Mouse (Mus musculus): Measurements from ENCODE around the gene S1pr4. TPM values are rescaled to one million over a fixed set of nuclear protein-coding genes. Genes with fewer than 3 reads are reported as not detected.

S1pr4 gene
- total RNA-seq, 2 experiments from 2014 or later, result 1.0 to 1.1 TPM

DNA sequence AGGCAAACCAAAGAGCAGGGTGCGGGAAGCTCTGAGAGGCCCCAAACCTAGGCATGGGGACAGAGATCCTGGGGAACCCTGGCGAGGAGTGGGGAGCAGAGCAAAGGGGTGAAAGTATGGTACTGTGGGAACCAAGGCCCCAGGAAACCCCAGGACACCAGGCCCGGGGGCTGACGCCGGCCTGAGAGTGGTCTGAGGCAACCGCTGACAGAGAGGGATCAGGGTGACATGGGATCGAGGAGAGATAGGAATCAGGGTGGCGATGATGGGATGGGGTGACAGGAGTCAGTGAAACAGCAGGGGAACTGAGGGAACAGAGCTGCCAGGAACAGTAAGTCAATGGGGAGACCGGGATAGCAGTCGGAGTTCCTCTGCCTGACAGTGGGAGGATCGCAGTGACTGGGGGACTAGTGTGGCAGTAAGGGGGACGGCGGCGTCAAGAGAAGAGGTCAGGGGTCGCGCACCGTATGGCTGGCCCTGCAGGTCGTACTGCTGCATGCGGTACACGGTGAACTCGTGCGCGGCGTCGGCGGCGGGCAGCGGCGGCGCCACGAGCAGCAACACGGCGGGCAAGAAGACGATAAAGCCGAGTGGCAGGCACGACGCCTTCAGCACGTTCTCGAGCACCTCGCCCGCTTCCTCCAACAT, 4.2 kb downstream of the S1pr4 start:
- DNase-seq (ENCODE audit: low spot score), result no peak
- intact Hi-C loops (cut with DNase I), result no loop called here

DNA sequence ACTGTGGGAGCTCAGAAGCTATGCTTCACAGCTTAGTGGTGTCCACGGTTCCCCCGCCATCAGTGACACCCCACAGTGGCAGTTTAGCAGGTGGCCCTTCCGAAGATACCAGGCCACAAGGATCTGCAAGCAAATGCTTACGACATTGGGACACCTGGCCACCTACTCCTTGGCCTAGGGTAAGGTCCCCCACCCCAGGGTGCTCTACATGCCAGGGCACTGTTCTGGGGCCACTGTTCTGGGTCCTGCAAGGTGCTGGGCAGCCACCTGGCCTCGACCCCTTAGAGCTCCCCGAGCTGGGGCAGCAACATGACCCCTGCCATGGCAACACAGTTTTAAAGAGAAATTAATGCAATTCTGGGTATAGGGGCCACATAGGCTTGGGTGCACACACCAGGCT, 4.8 kb downstream of the S1pr4 start:
- no peak for DNase-seq (ENCODE audit: low spot score)
- intact Hi-C loops (cut with DNase I), result no loop called here

DNA sequence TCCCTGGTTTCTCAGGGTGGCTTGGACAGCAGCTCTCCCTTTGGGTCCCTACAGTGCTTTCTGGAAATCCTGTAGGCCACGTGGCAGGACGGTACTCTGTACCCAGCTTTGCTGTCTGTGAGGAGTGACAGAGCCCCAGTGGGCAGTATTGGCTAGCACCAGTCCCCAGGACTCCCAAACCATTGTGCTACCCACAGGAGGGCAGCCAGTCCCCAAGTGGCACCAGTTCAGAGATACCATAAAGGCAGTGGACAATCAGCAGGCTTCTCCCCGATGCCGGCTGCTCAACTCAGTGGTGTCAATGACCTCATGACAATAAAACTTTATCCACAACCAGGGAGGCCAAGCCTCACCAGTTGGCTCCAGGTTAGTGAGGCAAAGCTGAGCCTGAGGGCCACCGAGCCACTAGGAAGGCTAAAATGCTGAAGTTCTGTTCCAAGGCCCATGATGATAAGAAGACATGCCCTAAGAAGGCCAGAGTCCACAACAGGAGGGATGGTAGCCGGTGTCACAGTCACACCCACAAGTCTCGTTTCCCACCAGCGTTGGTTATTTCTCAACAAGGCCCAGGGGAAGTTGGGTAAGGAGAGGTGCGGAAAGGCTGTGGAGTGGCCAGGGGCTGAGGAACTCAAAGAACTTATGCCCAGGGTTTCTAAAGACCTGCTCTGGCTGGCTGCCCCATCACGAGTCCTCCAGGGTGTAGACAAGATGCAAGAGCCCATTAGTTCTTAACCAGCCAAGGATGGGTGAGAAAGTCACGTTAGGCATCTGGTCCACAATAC, 5.5 kb downstream of the S1pr4 start:
- no peak for DNase-seq (ENCODE audit: low spot score)
- intact Hi-C loops (cut with DNase I), result loop anchor here (5.0 kb wide), 1 partner anchor 597 kb away; no protein-coding TSS in a partner anchor

DNA sequence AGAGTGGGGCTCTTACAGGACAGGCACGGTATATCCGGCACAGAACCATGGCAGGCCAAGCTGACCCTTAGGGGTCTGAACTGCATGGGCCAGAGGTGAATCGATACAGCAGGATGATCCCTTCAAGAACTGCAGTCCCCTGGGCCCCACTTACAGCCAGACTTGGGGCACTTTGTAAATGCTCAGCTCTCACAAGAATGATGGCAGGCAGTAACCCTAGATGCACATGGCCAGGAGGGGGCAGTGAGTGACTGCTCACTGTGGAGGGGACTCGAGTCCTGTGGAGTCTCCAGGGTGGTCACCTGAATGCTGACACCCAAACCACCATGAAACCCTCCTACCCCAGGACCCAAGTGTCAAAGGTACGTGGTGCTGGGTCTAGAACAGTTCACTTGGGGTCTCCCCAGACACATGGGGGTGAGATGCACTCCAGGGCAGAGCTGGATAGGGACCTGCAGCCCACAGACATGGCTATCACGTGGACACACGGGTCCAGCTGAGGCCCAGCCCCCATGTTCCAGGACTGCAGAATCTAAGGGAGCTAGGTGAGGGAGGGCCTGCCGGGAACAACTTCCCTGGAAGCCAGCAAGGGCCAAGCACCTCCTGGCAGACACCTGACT, 6.2 kb downstream of the S1pr4 start:
- intact Hi-C loops (cut with DNase I), result loop anchor here (5.0 kb wide), 1 partner anchor 596 kb away; no protein-coding TSS in a partner anchor

DNA sequence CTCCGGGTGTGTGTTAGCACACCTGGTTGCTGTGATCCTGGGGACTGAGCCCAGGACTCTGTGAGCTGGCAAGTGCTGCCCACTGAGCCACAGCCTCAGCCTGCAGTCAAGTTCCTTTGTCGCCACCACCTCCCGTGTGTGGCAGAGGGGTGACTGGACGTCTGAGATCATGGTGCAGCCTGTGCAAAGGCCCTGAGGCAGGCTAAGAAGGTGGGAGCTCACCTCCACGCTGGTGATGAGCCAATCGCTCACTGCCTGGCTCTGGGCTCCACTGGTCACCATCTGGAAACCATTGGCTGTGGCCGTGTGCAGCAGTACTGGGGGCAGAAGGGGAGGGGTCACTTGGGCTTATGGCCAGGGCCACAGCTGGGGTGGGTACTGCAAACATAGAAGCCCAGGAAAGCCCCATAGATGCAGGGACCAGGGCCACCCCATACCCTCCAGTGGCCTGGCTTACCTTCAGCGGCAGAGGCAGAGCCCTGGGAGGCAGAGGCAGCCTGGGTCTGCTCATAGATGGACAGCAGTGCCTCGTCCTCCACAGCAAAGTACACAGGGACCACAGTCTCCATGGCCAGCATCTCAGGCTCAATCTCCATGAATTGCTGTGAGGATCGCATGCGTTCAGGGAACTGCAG, 7.2 kb downstream of the S1pr4 start:
- no peak for DNase-seq (ENCODE audit: low spot score)
- intact Hi-C loops (cut with DNase I), result loop anchor here (5.0 kb wide), 1 partner anchor 595 kb away; no protein-coding TSS in a partner anchor

More for the DNA sequence above, 6.2 kb downstream of the S1pr4 start:
- no peak for DNase-seq (ENCODE audit: low spot score)

DNA sequence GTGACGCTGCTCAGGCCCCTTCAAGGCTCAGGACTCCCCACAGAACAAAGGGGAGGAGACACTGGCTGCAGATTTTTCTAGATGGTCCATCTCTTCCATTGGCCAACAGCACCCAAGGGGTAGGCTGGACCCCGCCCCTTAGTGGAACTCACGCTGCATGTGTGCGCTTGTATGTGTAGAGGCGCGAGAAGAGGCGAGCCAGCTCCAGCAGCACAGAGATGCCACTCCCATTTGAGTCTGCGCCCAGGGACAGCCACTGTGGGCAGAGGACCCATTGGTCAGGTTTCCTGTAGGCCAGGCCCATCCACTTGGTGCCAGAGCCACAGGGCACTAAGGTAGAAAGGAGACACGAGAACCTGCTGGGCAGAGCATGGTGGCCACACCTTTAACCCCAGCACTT, 8.9 kb downstream of the S1pr4 start:
- no peak for DNase-seq (ENCODE audit: low spot score)
- intact Hi-C loops (cut with DNase I), result loop anchor here (5.0 kb wide), 1 partner anchor 594 kb away; no protein-coding TSS in a partner anchor

DNA sequence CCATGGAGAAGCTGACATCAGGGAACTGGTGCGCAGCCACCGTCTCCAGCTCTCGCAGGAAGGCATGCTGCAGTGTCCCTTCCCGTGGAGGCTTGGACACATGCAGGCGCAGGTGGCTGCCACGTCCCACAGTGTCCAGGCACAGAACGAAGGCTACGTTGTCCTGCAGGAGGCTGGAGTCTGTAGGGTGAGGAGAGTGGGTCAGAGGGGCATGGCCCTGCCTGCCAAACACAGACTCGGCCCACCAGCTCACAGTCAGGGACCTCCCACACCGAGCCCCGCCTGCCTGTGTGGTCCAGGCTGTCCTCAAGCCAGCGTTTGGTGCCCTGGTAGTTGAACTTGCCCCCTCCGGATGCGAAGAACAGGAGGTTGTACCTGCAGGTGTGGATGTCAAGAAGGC, 10.0 kb downstream of the S1pr4 start:
- intact Hi-C loops (cut with DNase I), result loop anchor here (5.0 kb wide), 1 partner anchor 593 kb away; no protein-coding TSS in a partner anchor
- no peak for DNase-seq (ENCODE audit: low spot score)

DNA sequence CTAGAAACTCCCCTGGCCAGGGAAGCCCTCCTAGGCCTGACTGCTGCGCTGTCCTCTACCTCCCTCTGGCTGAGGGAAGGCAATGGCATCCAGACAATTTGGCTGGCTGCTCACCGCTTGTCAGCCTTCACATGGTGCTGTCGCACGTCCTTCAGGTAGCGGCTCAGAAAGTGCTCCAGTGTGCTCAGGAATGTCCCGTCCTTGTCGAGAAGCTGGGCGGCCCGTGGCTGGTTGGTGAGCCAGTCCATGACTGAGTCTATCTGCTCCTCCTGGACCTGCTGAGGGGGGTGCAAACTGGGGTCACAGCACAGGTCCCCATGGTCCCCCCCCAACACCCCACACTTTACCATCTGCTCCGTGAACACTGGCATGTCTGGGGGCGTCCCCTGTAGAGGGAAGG, 11.9 kb downstream of the S1pr4 start:
- no peak for DNase-seq (ENCODE audit: low spot score)
- intact Hi-C loops (cut with DNase I), result no loop called here

DNA sequence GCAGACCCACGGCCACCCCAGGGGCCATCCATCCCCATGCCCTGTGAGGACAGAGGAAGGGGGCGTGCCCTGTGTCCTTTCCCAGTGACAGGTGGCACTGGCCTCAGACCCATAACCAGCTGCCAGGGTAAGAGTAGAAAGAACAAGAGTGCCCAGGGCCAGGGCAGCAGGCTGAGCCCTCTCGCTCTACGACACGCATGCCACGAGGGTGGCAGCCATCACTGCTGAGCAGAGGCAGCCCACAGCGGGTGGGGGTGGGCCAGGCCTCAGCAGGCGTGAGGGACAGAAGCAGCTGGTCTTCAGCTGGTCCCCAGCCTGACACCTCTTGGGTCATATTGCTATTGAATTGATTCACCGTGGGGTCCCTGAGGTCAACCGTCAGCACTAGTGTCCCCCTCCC, 13.4 kb downstream of the S1pr4 start:
- no peak for DNase-seq (ENCODE audit: low spot score)
- intact Hi-C loops (cut with DNase I), result no loop called here

DNA sequence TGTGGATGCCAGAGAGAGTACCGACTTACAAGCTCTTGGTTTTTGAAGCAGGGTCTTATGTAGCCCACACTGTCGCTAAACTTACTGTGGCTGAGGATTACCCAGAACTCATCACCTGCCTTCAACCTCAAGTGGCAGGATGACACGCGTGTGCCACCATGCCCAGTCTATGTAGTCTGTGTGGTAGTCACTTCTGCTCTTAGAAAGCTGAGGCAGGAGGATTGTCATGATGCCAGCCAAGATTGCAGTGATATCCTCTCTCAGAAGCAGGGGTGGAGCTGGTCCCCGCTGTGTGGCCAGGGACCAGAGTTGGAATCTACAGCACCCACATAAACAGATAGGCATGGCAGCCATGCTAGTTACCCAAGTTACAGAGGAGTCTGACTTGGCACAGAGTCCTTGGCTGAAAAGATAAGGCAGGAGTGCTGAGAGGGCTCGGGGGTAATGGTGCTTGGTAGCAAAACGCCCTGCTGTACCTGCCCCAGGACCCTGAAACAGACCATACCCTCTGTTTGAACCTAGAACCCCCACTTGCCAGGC, 14.4 kb downstream of the S1pr4 start:
- intact Hi-C loops (cut with DNase I), result no loop called here
- DNase-seq (ENCODE audit: low spot score), result no peak

DNA sequence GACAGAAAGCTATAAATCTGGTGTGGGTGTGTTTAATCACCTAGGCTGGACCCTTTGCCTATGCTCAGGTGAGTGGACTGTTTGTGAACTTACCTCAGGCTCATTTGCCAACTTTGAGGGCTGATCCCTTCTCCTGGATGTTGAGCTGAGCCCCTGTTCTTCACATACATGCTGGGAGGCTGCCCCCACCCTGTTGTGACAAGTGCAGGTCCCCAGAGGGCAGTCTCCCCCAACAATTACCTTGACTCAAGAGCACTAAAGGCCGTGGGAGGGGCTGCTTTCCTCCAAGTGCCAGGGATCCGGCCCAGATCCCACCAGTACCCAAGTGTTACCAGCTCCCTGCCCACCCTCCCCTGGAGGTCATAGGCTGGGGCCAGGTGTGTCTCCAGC, 14.9 kb downstream of the S1pr4 start:
- intact Hi-C loops (cut with DNase I), result no loop called here
- no peak for DNase-seq (ENCODE audit: low spot score)

DNA sequence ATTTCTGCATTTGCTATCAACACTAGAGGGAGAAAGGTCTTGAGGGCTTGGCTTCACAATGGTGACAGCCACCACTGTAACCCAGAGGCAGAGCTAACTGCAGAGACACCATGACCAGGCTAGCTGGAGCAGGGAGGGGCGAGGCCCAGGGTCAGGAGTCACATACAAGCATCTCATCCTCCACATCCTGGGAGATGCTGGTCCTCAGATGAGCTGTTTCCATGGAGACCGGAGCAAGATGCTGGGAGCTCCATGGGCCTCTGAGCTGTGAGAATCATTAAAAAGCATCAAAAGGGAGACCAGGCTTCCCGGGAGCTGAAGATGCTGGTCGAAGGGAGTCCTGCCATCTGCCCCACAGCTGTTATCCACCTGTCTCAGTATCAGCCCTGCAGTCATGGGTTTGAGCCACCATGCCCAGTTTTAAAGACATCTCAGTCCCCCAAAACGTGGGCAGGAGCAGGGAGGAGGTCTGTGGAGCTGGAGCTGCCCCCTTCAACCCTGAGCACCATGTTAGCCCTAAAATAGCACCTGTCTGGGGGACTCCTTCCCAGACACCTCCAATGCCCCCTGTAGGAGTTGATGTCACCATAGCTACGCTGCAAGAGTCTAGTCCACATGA, 15.4 kb downstream of the S1pr4 start:
- intact Hi-C loops (cut with DNase I), result no loop called here
- DNase-seq (ENCODE audit: low spot score), result no peak

DNA sequence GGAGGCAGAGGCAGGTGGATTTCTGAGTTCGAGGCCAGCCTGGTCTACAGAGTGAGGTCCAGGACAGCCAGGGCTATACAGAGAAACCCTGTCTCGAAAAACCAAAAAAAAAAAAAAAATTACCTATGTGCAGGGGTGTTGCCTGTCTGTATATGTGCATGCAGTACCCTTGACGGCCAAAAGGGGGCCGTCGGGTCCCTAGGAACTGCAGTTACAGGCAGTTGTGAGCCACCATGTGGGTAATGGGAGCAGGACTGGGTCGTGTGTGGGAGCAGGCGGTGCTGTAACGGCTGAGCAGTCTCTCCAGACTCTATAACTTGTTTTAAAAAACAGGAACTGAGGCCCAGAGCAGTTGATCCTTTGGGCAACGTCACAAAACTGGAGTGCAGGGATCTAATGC, 15.9 kb downstream of the S1pr4 start:
- DNase-seq (ENCODE audit: low spot score), result no peak
- intact Hi-C loops (cut with DNase I), result no loop called here

DNA sequence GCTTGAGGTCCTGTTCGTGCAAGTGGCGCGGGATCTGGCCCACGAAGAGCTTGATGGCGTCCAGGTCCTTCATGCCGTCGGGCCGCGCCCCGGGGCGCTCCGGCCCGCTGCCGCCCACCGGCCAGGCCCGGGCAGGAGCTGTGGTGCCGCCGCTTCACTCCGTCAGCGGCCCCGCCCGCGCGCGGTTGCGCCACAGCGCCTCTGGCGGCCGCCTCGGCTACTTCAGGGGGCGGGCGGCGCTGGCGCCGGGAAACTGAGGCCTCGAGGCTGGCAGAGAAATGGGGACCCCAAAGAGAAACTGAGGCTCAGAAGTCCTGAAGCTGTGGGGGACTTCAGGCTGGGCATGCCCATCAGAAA, 17.4 kb downstream of the S1pr4 start, which contains the start of gene Celf5:
Gene Celf5 (minus strand): TSS at position 177 of the 357 bp plus-strand sequence.
- intact Hi-C loops (cut with DNase I), result no loop called here
- no peak for DNase-seq (ENCODE audit: low spot score)

DNA sequence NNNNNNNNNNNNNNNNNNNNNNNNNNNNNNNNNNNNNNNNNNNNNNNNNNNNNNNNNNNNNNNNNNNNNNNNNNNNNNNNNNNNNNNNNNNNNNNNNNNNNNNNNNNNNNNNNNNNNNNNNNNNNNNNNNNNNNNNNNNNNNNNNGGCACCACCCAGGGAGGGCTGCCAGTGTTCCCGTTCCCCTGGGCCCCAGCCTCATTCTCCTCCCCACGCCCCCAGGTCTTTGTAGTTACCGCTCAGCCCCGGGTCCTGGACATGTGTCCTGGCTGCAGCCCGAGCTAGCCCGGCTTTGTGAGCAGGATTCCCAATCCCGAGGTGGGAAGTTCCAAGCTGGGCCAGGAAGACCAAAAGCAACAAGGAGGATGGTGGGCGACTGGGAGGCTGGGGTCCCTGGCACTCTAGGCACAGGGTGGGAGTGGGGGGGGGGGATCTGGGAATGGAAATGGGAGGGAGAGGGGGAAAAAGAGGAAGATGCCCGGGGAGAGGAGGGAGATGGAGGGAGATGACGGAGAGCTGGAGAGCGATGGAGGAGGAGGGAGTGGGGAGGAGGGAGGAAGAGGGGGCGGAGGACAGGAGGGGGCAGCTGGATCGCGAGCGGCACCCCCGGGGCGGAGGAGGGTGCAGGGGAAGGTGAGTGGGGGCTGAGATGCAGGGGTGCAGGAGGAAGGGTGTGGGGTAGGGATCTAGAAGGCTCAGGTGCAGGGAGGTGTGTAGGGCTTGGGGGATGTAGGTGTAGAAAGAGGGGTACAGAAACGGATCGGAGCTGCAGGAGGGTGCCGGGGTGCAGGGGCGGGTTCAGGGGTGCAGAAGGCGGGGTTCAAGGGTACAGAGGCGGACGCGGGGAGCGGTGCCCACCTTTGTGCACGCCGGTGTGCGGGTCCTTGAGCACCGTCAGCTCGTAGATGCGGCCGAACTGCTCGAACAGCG, 18.1 kb downstream of the S1pr4 start:
- intact Hi-C loops (cut with DNase I), result no loop called here
- no peak for DNase-seq (ENCODE audit: low spot score)

DNA sequence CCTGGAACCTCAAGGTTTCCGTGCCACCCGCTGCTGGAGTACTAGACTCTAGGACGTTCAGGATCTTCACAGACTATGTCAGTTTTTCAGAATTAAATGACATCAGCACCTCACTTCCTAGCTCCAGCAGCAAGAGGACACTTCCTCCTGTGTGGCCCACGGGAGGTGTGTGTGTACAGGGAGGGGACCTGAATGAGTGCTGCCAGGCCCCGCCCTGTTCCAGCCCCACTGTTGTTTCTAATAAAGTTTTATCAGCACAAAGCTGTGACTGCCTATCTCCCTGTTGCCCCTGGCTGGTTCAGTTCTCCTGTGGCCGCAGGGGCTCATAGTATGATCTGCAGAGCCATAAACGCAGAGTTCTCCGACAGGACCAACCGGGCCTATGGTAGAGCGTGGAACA, 25.5 kb downstream of the S1pr4 start:
- intact Hi-C loops (cut with DNase I), result no loop called here
- no peak for DNase-seq (ENCODE audit: low spot score)

DNA sequence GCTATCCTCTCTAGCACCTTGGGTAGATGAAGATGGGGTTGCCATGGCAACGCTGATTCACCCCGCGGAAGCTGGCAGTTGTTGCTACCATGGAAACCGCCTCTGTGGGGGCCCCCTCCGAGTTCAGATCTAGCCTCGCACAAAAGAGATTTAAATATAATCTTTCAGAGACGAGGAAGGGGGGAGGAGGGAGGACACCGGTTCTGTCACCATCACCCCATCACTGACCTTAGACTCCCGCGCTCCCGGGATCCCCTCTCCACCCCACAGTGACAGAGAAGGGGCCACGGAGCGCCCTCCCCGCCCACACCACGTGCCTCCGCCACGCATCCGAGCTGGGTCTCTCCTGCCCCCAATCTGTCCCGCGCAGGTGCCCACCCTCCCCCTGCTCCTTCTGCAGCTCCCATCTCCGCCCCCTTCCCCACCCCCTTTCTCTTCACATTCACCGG, 26.9 kb downstream of the S1pr4 start:
- no peak for DNase-seq (ENCODE audit: low spot score)
- intact Hi-C loops (cut with DNase I), result no loop called here

DNA sequence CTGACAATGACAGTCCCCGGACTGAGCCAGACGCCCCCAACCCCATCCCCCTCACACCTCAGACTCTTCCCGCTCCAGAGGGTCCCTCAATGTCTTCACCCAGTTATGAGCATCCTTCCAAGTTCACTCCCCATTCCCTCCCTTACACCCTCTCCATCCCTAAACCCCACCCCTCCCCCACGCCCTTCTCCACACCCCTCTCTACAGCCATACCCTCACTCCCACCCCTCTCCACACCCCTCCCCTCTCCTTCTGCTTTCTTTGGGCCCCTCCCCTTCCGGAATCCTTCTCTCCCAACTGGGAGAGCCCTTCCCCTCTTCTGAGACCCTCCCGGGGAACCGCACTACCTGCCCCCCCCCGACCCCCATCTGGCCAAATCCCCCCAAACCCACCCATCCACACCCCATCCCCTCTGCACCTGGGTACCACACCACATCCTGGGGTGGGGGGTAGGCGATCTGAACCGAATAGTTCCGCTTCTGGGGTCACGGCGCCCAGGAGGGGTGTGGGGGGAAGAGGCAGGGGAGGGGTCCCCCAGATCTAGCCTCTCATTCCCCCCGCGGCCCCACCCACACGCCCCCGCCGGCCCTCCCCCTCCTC, 27.4 kb downstream of the S1pr4 start:
- intact Hi-C loops (cut with DNase I), result no loop called here
- no peak for DNase-seq (ENCODE audit: low spot score)

All from heart, postnatal 25 days (tissue).